Comparison of ENCODE assay signal across 8 mouse cellular contexts in the genomic region with DNA sequence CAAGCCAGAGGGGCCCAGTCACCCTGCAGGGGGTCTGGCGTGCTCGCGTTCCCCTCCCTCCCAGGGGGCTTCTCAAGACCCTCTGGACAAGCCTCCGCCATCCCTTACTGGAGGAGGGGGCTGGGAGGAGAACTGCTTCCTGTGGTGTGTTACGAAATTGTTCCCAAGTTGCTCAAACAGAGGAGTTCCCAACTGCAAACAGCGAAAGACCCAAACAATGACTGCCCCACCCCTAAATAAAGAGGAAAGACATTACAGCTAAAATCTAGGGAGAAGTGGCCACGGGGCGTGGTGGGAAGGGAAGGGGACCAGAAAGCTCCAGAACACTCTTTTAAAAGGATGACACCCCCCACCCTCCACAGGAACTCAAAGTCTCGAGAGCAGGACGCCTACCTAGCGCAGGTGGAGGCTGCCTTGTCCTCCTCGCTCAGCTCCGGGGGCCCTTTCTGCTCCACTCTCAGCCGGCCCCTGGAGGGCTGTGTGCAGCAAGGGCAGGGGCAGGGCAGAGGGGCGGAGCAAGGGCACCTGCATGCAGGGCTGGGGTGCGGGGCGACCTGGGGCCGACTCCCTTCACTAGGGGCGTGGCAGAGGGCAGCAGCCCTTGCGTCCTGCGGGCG. TPM values are rescaled to one million over a fixed set of nuclear protein-coding genes. Genes with fewer than 3 reads are reported as not detected.
DNase-seq lines count a peak whose midpoint lies in the region; ATAC-seq and TF ChIP-seq lines count a peak whose summit lies in the region.

No protein-coding gene starts in this region.

- H3K36me3 ChIP-seq in embryonic facial prominence, embryonic 13.5 days, result peaks cover 19% of the 10 kb centered on the region
- no peaks in the 10 kb centered on the region for H3K36me3 ChIP-seq in hindbrain, embryonic 12.5 days
- peaks cover 34% of the 10 kb centered on the region for H3K36me3 ChIP-seq in lung, embryonic 14.5 days (ENCODE audit: insufficient read depth)
- H3K36me3 ChIP-seq in neural tube, embryonic 14.5 days (ENCODE audit: control insufficient read depth, insufficient read depth, low read length), result no peaks in the 10 kb centered on the region

- intact Hi-C loops in left cerebral cortex, adult 2 months (cut with DNase I), result no loop called here
- intact Hi-C loops in left cerebral cortex, postnatal 4 days (cut with DNase I), result no loop called here
- intact Hi-C loops in left cerebral cortex, postnatal 14 days (cut with DNase I), result no loop called here

- H3K4me2 ChIP-seq in embryonic facial prominence, embryonic 13.5 days, result peak overlapping the region; percentile 39
- peak overlapping the region; percentile 41 for H3K4me2 ChIP-seq in hindbrain, embryonic 12.5 days (replicated peaks)
- peak overlapping the region; percentile 60 for H3K4me2 ChIP-seq in lung, embryonic 14.5 days
- peak overlapping the region; percentile 34; the same call in 1 of the 2 replicates for H3K4me2 ChIP-seq in neural tube, embryonic 14.5 days (ENCODE audit: low read depth, low read length)

- peak overlapping the region; percentile 13; the same call in 1 of the 2 replicates for H3K4me3 ChIP-seq in left cerebral cortex, adult 2 months
- peak overlapping the region; percentile 19 for H3K4me3 ChIP-seq in embryonic facial prominence, embryonic 13.5 days
- peak overlapping the region; percentile 23 for H3K4me3 ChIP-seq in hindbrain, embryonic 12.5 days
- peak overlapping the region; percentile 30 for H3K4me3 ChIP-seq in lung, embryonic 14.5 days (ENCODE audit: low read depth, low read length)
- peak overlapping the region; percentile 12; the same call in 1 of the 2 replicates for H3K4me3 ChIP-seq in neural tube, embryonic 14.5 days (ENCODE audit: low read depth, low read length)

- H3K27me3 ChIP-seq in embryonic facial prominence, embryonic 13.5 days, result peaks cover 62% of the 10 kb centered on the region
- H3K27me3 ChIP-seq in hindbrain, embryonic 12.5 days, result peaks cover 79% of the 10 kb centered on the region
- peaks cover 51% of the 10 kb centered on the region for H3K27me3 ChIP-seq in lung, embryonic 14.5 days (ENCODE audit: insufficient read depth, low read length)
- H3K27me3 ChIP-seq in neural tube, embryonic 14.5 days (ENCODE audit: control insufficient read depth, insufficient read depth, low read length), result peaks cover 22% of the 10 kb centered on the region

- no peaks in the 10 kb centered on the region for H3K9me3 ChIP-seq in embryonic facial prominence, embryonic 13.5 days
- H3K9me3 ChIP-seq in hindbrain, embryonic 12.5 days (replicated peaks), result no peaks in the 10 kb centered on the region
- no peaks in the 10 kb centered on the region for H3K9me3 ChIP-seq in lung, embryonic 14.5 days (ENCODE audit: low read depth, low read length)
- H3K9me3 ChIP-seq in neural tube, embryonic 14.5 days (ENCODE audit: control insufficient read depth, low read length), result no peaks in the 10 kb centered on the region

- ATAC-seq in embryonic facial prominence, embryonic 13.5 days (ENCODE audit: insufficient number of reproducible peaks, insufficient read depth, low FRiP score, low TSS enrichment, low read depth), result no peak
- ATAC-seq in hindbrain, embryonic 12.5 days (ENCODE audit: low FRiP score), result no peak
- ATAC-seq in lung, embryonic 14.5 days (ENCODE audit: insufficient read depth), result no peak
- ATAC-seq in neural tube, embryonic 14.5 days (ENCODE audit: low read depth), result no peak
- no peak for ATAC-seq in cerebellum, adult (ENCODE audit: insufficient number of reproducible peaks, low FRiP score, low TSS enrichment)

- peak overlapping the region; percentile 72 for H3K27ac ChIP-seq in left cerebral cortex, adult 2 months
- peak overlapping the region; percentile 14 for H3K27ac ChIP-seq in embryonic facial prominence, embryonic 13.5 days
- H3K27ac ChIP-seq in hindbrain, embryonic 12.5 days, result peak overlapping the region; percentile 75
- peak overlapping the region; percentile 59 for H3K27ac ChIP-seq in lung, embryonic 14.5 days (ENCODE audit: low read depth)
- H3K27ac ChIP-seq in neural tube, embryonic 14.5 days (ENCODE audit: low read depth, low read length), result peak overlapping the region; percentile 63

- WGBS in embryonic facial prominence, embryonic 13.5 days, result 17% methylated on average over 22 of the region's 22 CpGs
- WGBS in hindbrain, embryonic 12.5 days, result 6% methylated on average over 22 of the region's 22 CpGs
- WGBS in lung, embryonic 14.5 days, result 23% methylated on average over 22 of the region's 22 CpGs
- WGBS in neural tube, embryonic 14.5 days, result 8% methylated on average over 20 of the region's 22 CpGs

- TF ChIP-seq CTCF in left cerebral cortex, adult 2 months (IDR thresholded peaks at IDR 0.05), result no peak
- no peak for TF ChIP-seq CTCF in lung, embryonic 14.5 days (IDR thresholded peaks at IDR 0.05; ENCODE audit: low read depth)

- peaks cover 69% of the 10 kb centered on the region for H3K4me1 ChIP-seq in embryonic facial prominence, embryonic 13.5 days
- peaks cover 73% of the 10 kb centered on the region for H3K4me1 ChIP-seq in hindbrain, embryonic 12.5 days
- H3K4me1 ChIP-seq in lung, embryonic 14.5 days (ENCODE audit: insufficient read depth), result peaks cover 37% of the 10 kb centered on the region
- peaks cover 27% of the 10 kb centered on the region for H3K4me1 ChIP-seq in neural tube, embryonic 14.5 days (ENCODE audit: control insufficient read depth, insufficient read depth, low read length)

- peak overlapping the region; percentile 58 for H3K9ac ChIP-seq in embryonic facial prominence, embryonic 13.5 days
- peak overlapping the region; percentile 59; the same call in 1 of the 2 replicates for H3K9ac ChIP-seq in hindbrain, embryonic 12.5 days
- peak overlapping the region; percentile 45 for H3K9ac ChIP-seq in lung, embryonic 14.5 days
- H3K9ac ChIP-seq in neural tube, embryonic 14.5 days (replicated peaks; ENCODE audit: low read depth, low read length), result no peak overlapping the region

- no peak for DNase-seq in left cerebral cortex, adult 2 months (ENCODE audit: extremely low spot score in 1 of 2, low spot score in 2 of 2)
- no peak for DNase-seq in left cerebral cortex, postnatal 4 days
- DNase-seq in lung, embryonic 14.5 days, result peak; percentile 67
- no peak for DNase-seq in left cerebral cortex, postnatal 14 days (ENCODE audit: low spot score in 2 of 2)

RNA-seq across cellular contexts. Expression of gene Lyl1, which starts 6.1 kb away (rescaled TPM):
- total RNA-seq in left cerebral cortex, adult 2 months (2021), result 1 to 10 TPM; 1.6 to 2.6 TPM
- 1 to 10 TPM; 3.0 to 3.3 TPM for total RNA-seq in left cerebral cortex, postnatal 4 days (2021)
- polyA plus RNA-seq in embryonic facial prominence, embryonic 13.5 days (2015; fragmentation: Nextera tagmentation; extraction: Ambion mirVana), result 4.8 and 4.9 TPM in 2 replicates
- 4.6 and 4.9 TPM in 2 replicates for polyA plus RNA-seq in hindbrain, embryonic 12.5 days (2016; fragmentation: Nextera tagmentation; extraction: Ambion mirVana)
- polyA plus RNA-seq in lung, embryonic 14.5 days (2014; fragmentation: Nextera tagmentation; extraction: Ambion mirVana), result 12.0 and 12.5 TPM in 2 replicates
- polyA plus RNA-seq in neural tube, embryonic 14.5 days (2014; fragmentation: Nextera tagmentation; extraction: Ambion mirVana), result 1.3 and 3.6 TPM in 2 replicates
- 1 to 10 TPM; 2.7 to 4.3 TPM for total RNA-seq in left cerebral cortex, postnatal 14 days (2021)

RNA-seq across cellular contexts. Expression of gene G430095P16Rik, which starts 15.4 kb away (rescaled TPM):
- not detected for total RNA-seq in left cerebral cortex, adult 2 months (2021)
- not detected for total RNA-seq in left cerebral cortex, postnatal 4 days (2021)
- 6.1 and 6.2 TPM in 2 replicates for polyA plus RNA-seq in embryonic facial prominence, embryonic 13.5 days (2015; fragmentation: Nextera tagmentation; extraction: Ambion mirVana)
- 3.0 and 3.6 TPM in 2 replicates for polyA plus RNA-seq in hindbrain, embryonic 12.5 days (2016; fragmentation: Nextera tagmentation; extraction: Ambion mirVana)
- polyA plus RNA-seq in lung, embryonic 14.5 days (2014; fragmentation: Nextera tagmentation; extraction: Ambion mirVana), result 2.7 and 2.8 TPM in 2 replicates
- polyA plus RNA-seq in neural tube, embryonic 14.5 days (2014; fragmentation: Nextera tagmentation; extraction: Ambion mirVana), result 0.76 and 1.8 TPM in 2 replicates
- not detected for total RNA-seq in left cerebral cortex, postnatal 14 days (2021)

RNA-seq across cellular contexts. Expression of gene Nacc1, which starts 19.7 kb away (rescaled TPM):
- total RNA-seq in left cerebral cortex, adult 2 months (2021), result 10 to 100 TPM; 95.5 to 96.8 TPM
- 10 to 100 TPM; 68.4 to 72.1 TPM for total RNA-seq in left cerebral cortex, postnatal 4 days (2021)
- 16.3 and 16.6 TPM in 2 replicates for polyA plus RNA-seq in embryonic facial prominence, embryonic 13.5 days (2015; fragmentation: Nextera tagmentation; extraction: Ambion mirVana)
- polyA plus RNA-seq in hindbrain, embryonic 12.5 days (2016; fragmentation: Nextera tagmentation; extraction: Ambion mirVana), result 20.9 and 21.3 TPM in 2 replicates
- 29.8 and 33.8 TPM in 2 replicates for polyA plus RNA-seq in lung, embryonic 14.5 days (2014; fragmentation: Nextera tagmentation; extraction: Ambion mirVana)
- polyA plus RNA-seq in neural tube, embryonic 14.5 days (2014; fragmentation: Nextera tagmentation; extraction: Ambion mirVana), result 15.3 and 16.6 TPM in 2 replicates
- 10 to 100 TPM; 90.2 to 91.9 TPM for total RNA-seq in left cerebral cortex, postnatal 14 days (2021)

RNA-seq across cellular contexts. Expression of gene Trmt1, which starts 21.3 kb away (rescaled TPM):
- 100 to 1,000 TPM; 108 to 115 TPM for total RNA-seq in left cerebral cortex, adult 2 months (2021)
- total RNA-seq in left cerebral cortex, postnatal 4 days (2021), result 100 to 1,000 TPM; 110 to 112 TPM
- 71.3 and 78.6 TPM in 2 replicates for polyA plus RNA-seq in embryonic facial prominence, embryonic 13.5 days (2015; fragmentation: Nextera tagmentation; extraction: Ambion mirVana)
- 51.2 and 55.9 TPM in 2 replicates for polyA plus RNA-seq in hindbrain, embryonic 12.5 days (2016; fragmentation: Nextera tagmentation; extraction: Ambion mirVana)
- 66.1 and 68.6 TPM in 2 replicates for polyA plus RNA-seq in lung, embryonic 14.5 days (2014; fragmentation: Nextera tagmentation; extraction: Ambion mirVana)
- 59.8 and 70.2 TPM in 2 replicates for polyA plus RNA-seq in neural tube, embryonic 14.5 days (2014; fragmentation: Nextera tagmentation; extraction: Ambion mirVana)
- 10 to 100 TPM; 89.3 to 96.7 TPM for total RNA-seq in left cerebral cortex, postnatal 14 days (2021)

RNA-seq across cellular contexts. Expression of gene Ier2, which starts 44.7 kb away (rescaled TPM):
- total RNA-seq in left cerebral cortex, adult 2 months (2021), result 10 to 100 TPM; 17.5 to 17.9 TPM
- 10 to 100 TPM; 10.2 to 10.7 TPM for total RNA-seq in left cerebral cortex, postnatal 4 days (2021)
- 64.3 and 67.6 TPM in 2 replicates for polyA plus RNA-seq in embryonic facial prominence, embryonic 13.5 days (2015; fragmentation: Nextera tagmentation; extraction: Ambion mirVana)
- polyA plus RNA-seq in hindbrain, embryonic 12.5 days (2016; fragmentation: Nextera tagmentation; extraction: Ambion mirVana), result 62.5 and 64.8 TPM in 2 replicates
- 81.7 and 83.8 TPM in 2 replicates for polyA plus RNA-seq in lung, embryonic 14.5 days (2014; fragmentation: Nextera tagmentation; extraction: Ambion mirVana)
- polyA plus RNA-seq in neural tube, embryonic 14.5 days (2014; fragmentation: Nextera tagmentation; extraction: Ambion mirVana), result 14.4 and 20.9 TPM in 2 replicates
- 10 to 100 TPM; 12.6 to 14.8 TPM for total RNA-seq in left cerebral cortex, postnatal 14 days (2021)

Comparison
In these comparisons a context has a peak if more than half of its experiments do, and no peak if none do; other contexts are left out.
1. H3K27ac ChIP-seq: peak in every context shown above with its lines; median percentile 75 in hindbrain, embryonic 12.5 days; 72 in left cerebral cortex, adult 2 months; 63 in neural tube, embryonic 14.5 days; 59 in lung, embryonic 14.5 days; 14 in embryonic facial prominence, embryonic 13.5 days.